Mouse (Mus musculus): Measurements from ENCODE around the gene Myom3. TPM values are rescaled to one million over a fixed set of nuclear protein-coding genes. Genes with fewer than 3 reads are reported as not detected.

Myom3 gene
- polyA plus RNA-seq, 1 experiment from 2014 or later, result not detected

DNA sequence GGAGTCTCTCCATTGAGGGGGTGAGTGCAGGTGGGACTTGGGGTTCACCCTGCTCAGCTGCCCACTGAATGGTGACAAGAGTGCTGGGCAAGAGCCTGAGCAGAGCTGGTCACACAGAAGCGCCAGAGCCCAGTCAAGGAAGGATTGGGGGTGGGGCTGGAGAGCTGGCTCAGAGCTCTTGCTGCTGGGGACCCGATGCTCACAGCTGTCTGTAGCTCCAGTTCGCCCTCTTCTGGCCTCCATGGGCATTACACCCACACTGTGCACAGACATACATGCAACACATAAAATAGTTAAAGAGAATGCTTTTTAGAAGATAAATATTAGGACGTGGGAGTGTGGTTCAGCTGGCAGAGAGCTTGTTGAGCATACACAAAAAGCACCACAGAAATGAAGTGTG, 43.8 kb downstream of the Myom3 start:
- no peak overlapping the region for H3K9ac ChIP-seq (ENCODE audit: low read length)
- no peaks in the 10 kb centered on the region for H3K27me3 ChIP-seq (ENCODE audit: control insufficient read depth, insufficient read depth, low read length)
- 52% methylated on average over 4 of the region's 4 CpGs for WGBS
- ATAC-seq (replicated peaks; ENCODE audit: low FRiP score) (no peak), DNase-seq (ENCODE audit: low spot score) (no peak)
- H3K4me2 ChIP-seq (ENCODE audit: low read depth, low read length, severe bottlenecking), result no peak overlapping the region
- H3K27ac ChIP-seq (ENCODE audit: low read depth, low read length), result no peak overlapping the region
- no peaks in the 10 kb centered on the region for H3K4me1 ChIP-seq (replicated peaks; ENCODE audit: control insufficient read depth, insufficient read depth, low read length)
- no peaks in the 10 kb centered on the region for H3K9me3 ChIP-seq (ENCODE audit: control insufficient read depth, low read length)
- no peak overlapping the region for H3K4me3 ChIP-seq (ENCODE audit: low read depth, low read length)
- no peaks in the 10 kb centered on the region for H3K36me3 ChIP-seq (ENCODE audit: control insufficient read depth, insufficient read depth, low read length)

DNA sequence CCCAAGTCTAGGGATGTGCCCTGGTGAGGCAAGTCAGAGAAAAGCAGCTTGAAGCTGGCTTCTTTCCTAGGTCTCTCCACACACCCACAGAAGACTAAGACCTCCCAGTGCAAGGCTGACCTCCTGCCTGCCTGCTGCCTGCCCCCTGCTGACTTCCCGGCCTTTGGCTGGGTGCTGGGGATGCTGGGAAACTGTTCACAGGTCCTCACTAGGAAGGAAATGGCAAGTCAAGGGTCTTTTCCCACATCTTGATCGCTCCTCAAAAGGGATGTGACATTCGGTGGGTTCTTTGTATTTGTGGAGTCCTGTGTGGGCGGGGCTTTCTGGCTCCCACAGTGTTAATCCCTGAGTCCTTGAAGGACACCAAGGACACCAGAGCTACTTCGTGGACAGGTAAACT, 44.7 kb downstream of the Myom3 start:
- Histone ChIP-seq H3K36me3 (ENCODE audit: control insufficient read depth, insufficient read depth, low read length) (no peaks in the 10 kb centered on the region), H3K4me2 (ENCODE audit: low read depth, low read length, severe bottlenecking) (no peak overlapping the region), H3K9me3 (ENCODE audit: control insufficient read depth, low read length) (no peaks in the 10 kb centered on the region), H3K27me3 (ENCODE audit: control insufficient read depth, insufficient read depth, low read length) (no peaks in the 10 kb centered on the region), H3K4me1 (replicated peaks; ENCODE audit: control insufficient read depth, insufficient read depth, low read length) (no peaks in the 10 kb centered on the region), H3K9ac (ENCODE audit: low read length) (no peak overlapping the region), H3K4me3 (ENCODE audit: low read depth, low read length) (no peak overlapping the region), H3K27ac (ENCODE audit: low read depth, low read length) (no peak overlapping the region)
- DNase-seq (ENCODE audit: low spot score), result no peak
- ATAC-seq (replicated peaks; ENCODE audit: low FRiP score), result no peak
- WGBS, result 83% methylated on average over 5 of the region's 5 CpGs

DNA sequence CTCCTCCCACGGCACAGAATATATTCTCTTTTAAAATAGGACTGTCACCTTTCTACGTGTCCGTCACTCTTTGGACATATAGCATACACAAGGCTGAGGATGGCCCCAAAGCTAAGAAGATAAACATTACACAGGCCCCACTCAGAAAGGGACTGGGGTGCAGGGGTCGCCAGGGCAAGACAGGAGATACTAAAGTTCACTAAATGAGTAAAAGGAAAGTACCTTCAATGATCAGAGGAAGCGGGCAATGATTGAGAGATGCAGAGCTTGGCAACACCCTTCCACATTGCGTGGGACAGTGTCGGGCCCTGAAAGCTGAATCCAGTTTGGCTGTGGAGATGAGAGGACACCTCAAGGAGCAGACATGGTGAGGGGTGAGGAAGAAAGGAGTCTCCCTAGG, 55.4 kb downstream of the Myom3 start:
- 84% methylated on average over 7 of the region's 7 CpGs for WGBS
- no peak for DNase-seq (ENCODE audit: low spot score)
- Histone ChIP-seq H3K27me3 (ENCODE audit: control insufficient read depth, insufficient read depth, low read length) (no peaks in the 10 kb centered on the region), H3K4me1 (replicated peaks; ENCODE audit: control insufficient read depth, insufficient read depth, low read length) (no peaks in the 10 kb centered on the region), H3K9me3 (ENCODE audit: control insufficient read depth, low read length) (no peaks in the 10 kb centered on the region; the same call in 1 of the 2 replicates), H3K36me3 (ENCODE audit: control insufficient read depth, insufficient read depth, low read length) (no peaks in the 10 kb centered on the region), H3K27ac (ENCODE audit: low read depth, low read length) (no peak overlapping the region), H3K9ac (ENCODE audit: low read length) (no peak overlapping the region), H3K4me2 (ENCODE audit: low read depth, low read length, severe bottlenecking) (no peak overlapping the region), H3K4me3 (ENCODE audit: low read depth, low read length) (no peak overlapping the region)
- ATAC-seq (replicated peaks; ENCODE audit: low FRiP score), result no peak

DNA sequence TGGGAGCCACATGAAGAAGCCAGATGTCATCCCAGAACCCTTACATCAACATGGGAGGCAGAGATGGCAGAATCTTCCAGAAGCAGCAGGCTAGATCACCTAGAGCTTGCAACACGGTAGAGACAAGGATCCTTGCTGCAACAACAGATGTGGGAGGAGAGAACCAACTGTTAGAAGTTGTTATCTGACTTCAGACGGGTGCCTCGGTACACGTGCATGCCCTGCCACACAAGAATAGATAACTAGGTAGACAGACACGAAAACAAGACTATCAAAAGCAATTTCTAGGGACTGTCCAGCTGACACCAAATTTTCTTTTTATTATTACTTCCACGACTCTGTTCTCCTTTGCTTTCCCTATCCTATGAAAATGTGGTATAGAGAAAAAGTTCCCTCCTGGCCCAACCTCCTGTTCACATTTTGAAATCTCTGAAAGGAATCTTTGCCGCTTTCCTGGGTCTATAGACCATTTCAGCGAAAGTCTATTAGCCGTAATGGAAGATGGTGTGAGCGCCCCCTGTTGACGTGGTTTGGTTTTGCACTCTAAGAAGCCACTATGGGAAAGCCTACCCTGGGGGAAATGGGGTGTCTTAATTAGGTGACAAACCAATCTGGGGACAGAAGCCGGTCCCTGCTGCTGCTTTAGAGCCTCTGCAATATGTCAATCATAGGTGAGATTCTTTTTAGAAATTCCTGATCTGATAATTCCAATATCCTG, 57.5 kb downstream of the Myom3 start:
- 42% methylated on average over 12 of the region's 12 CpGs for WGBS
- H3K9me3 ChIP-seq (ENCODE audit: control insufficient read depth, low read length), result no peaks in the 10 kb centered on the region; the same call in 1 of the 2 replicates
- no peak overlapping the region for H3K27ac ChIP-seq (ENCODE audit: low read depth, low read length)
- H3K36me3 ChIP-seq (ENCODE audit: control insufficient read depth, insufficient read depth, low read length), result no peaks in the 10 kb centered on the region
- no peaks in the 10 kb centered on the region for H3K4me1 ChIP-seq (replicated peaks; ENCODE audit: control insufficient read depth, insufficient read depth, low read length)
- ATAC-seq (replicated peaks; ENCODE audit: low FRiP score) (no peak), DNase-seq (ENCODE audit: low spot score) (peak; percentile 78)
- H3K4me2 ChIP-seq (ENCODE audit: low read depth, low read length, severe bottlenecking), result no peak overlapping the region
- no peak overlapping the region for H3K4me3 ChIP-seq (ENCODE audit: low read depth, low read length)
- H3K27me3 ChIP-seq (ENCODE audit: control insufficient read depth, insufficient read depth, low read length), result no peaks in the 10 kb centered on the region
- H3K9ac ChIP-seq (ENCODE audit: low read length), result no peak overlapping the region

DNA sequence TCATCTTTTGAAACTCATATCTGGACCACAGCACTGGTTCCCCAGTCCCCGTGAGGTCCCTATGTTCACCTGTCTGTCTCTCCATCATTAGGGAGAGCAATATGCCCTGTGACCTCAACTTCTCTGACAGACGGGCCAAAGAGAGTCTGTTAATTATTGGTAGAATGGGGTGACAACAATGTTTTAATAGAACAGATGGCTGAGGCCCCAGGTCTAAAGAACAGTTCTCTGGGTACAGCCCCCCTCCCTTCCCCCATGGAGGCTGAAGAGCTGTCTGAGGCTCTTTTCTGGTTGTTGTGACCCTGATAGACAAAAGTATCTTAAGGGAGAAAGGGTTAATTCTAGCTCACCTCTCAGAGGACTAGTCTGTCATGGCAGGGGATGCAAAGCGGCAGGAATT, 58.9 kb downstream of the Myom3 start:
- Histone ChIP-seq H3K4me2 (ENCODE audit: low read depth, low read length, severe bottlenecking) (no peak overlapping the region), H3K36me3 (ENCODE audit: control insufficient read depth, insufficient read depth, low read length) (no peaks in the 10 kb centered on the region), H3K4me1 (replicated peaks; ENCODE audit: control insufficient read depth, insufficient read depth, low read length) (no peaks in the 10 kb centered on the region), H3K9ac (ENCODE audit: low read length) (no peak overlapping the region), H3K27ac (ENCODE audit: low read depth, low read length) (no peak overlapping the region), H3K27me3 (ENCODE audit: control insufficient read depth, insufficient read depth, low read length) (no peaks in the 10 kb centered on the region), H3K4me3 (ENCODE audit: low read depth, low read length) (no peak overlapping the region), H3K9me3 (ENCODE audit: control insufficient read depth, low read length) (no peaks in the 10 kb centered on the region; the same call in 1 of the 2 replicates)
- no peak for DNase-seq (ENCODE audit: low spot score)
- 84% methylated on average over 3 of the region's 3 CpGs for WGBS
- ATAC-seq (replicated peaks; ENCODE audit: low FRiP score), result no peak

DNA sequence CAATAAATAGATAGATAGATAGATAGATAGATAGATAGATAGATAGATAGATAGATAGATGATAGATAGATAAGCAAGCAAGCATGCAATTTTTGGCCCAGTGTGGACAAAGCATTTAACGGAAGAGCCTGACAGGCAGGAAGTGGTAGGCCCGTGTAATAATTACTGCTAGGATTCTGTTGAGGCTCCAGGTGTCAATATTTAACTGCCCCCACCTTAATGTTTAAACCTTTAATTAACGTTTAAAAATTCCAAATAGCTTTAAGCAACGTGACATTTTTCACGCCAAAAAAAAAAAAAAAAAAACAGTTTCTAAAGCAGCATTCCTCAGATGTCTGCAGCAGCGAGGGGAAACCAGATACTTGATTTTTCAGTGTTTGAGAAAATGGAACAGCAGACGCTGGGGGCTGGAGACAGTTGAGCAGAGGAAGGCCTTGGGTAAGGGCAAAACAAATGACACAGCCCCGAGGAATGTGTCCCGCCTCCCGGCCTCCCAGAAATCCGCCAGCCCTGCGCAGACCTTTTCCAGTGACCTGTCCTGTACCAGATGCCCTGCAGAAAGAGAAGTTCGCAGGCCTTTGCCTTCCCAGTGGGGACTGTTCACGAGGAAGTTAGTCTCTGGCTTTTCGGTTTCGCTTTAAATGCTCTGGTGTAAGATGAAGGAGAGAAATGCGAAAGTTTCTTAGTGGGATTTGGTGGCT, 60.5 kb downstream of the Myom3 start:
- DNase-seq (ENCODE audit: low spot score) (no peak), ATAC-seq (replicated peaks; ENCODE audit: low FRiP score) (no peak)
- H3K36me3 ChIP-seq (ENCODE audit: control insufficient read depth, insufficient read depth, low read length), result no peaks in the 10 kb centered on the region
- WGBS, result 82% methylated on average over 17 of the region's 17 CpGs
- H3K27ac ChIP-seq (ENCODE audit: low read depth, low read length), result no peak overlapping the region
- H3K4me3 ChIP-seq (ENCODE audit: low read depth, low read length), result no peak overlapping the region
- no peaks in the 10 kb centered on the region for H3K27me3 ChIP-seq (ENCODE audit: control insufficient read depth, insufficient read depth, low read length)
- H3K9ac ChIP-seq (ENCODE audit: low read length), result no peak overlapping the region
- no peaks in the 10 kb centered on the region for H3K4me1 ChIP-seq (replicated peaks; ENCODE audit: control insufficient read depth, insufficient read depth, low read length)
- no peak overlapping the region for H3K4me2 ChIP-seq (ENCODE audit: low read depth, low read length, severe bottlenecking)
- no peaks in the 10 kb centered on the region for H3K9me3 ChIP-seq (ENCODE audit: control insufficient read depth, low read length)

DNA sequence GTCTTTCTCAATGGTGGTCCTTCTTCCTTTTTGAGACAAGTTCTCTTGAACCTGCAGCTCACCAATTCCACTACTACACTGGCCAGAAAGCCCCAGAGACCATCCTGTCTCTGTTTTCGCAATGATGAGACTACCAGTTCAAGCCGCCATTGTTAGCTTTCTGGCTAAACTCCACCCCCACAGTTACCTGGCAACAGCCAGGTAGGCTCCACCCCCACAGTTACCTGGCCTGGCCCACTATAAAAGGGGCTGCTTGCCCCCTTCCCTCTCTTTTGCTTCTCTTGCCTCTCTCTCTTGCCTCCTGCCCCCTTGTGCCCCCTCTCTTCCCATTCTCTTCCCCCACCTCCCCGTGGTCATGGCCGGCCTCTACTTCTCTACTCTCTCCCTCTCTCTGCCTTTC, 62.3 kb downstream of the Myom3 start:
- Histone ChIP-seq H3K4me2 (ENCODE audit: low read depth, low read length, severe bottlenecking) (no peak overlapping the region), H3K36me3 (ENCODE audit: control insufficient read depth, insufficient read depth, low read length) (no peaks in the 10 kb centered on the region), H3K4me3 (ENCODE audit: low read depth, low read length) (no peak overlapping the region), H3K9me3 (ENCODE audit: control insufficient read depth, low read length) (no peaks in the 10 kb centered on the region), H3K4me1 (replicated peaks; ENCODE audit: control insufficient read depth, insufficient read depth, low read length) (no peaks in the 10 kb centered on the region), H3K27ac (ENCODE audit: low read depth, low read length) (no peak overlapping the region), H3K27me3 (ENCODE audit: control insufficient read depth, insufficient read depth, low read length) (no peaks in the 10 kb centered on the region), H3K9ac (ENCODE audit: low read length) (no peak overlapping the region)
- DNase-seq (ENCODE audit: low spot score), result no peak
- ATAC-seq (replicated peaks; ENCODE audit: low FRiP score), result no peak
- 86% methylated on average over 4 of the region's 4 CpGs for WGBS

DNA sequence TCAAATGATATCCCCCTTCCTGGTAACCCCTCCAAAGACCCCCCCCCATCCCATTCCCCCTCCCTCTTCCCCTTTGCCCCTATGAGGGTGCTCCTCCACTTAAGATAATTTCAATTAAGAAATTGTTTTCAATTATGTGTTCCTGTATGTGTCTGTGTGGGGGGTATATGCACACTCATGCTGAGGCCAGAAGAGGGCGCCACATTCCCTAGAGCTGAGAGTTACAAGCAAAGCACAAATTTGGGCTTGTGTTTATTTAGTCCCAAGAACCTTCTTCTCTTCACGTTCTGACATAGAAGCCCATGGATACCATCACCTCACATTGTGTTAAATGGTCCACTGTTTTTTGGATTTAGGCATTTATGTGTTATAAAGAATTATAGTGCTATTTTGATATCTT, 63.8 kb downstream of the Myom3 start:
- Histone ChIP-seq H3K4me1 (replicated peaks; ENCODE audit: control insufficient read depth, insufficient read depth, low read length) (no peaks in the 10 kb centered on the region), H3K9me3 (ENCODE audit: control insufficient read depth, low read length) (no peaks in the 10 kb centered on the region), H3K27ac (ENCODE audit: low read depth, low read length) (no peak overlapping the region), H3K27me3 (ENCODE audit: control insufficient read depth, insufficient read depth, low read length) (no peaks in the 10 kb centered on the region), H3K36me3 (ENCODE audit: control insufficient read depth, insufficient read depth, low read length) (no peaks in the 10 kb centered on the region), H3K4me3 (ENCODE audit: low read depth, low read length) (no peak overlapping the region), H3K4me2 (ENCODE audit: low read depth, low read length, severe bottlenecking) (no peak overlapping the region), H3K9ac (ENCODE audit: low read length) (no peak overlapping the region)
- no peak for ATAC-seq (replicated peaks; ENCODE audit: low FRiP score)
- 75% methylated on average over 2 of the region's 2 CpGs for WGBS
- DNase-seq (ENCODE audit: low spot score), result no peak

DNA sequence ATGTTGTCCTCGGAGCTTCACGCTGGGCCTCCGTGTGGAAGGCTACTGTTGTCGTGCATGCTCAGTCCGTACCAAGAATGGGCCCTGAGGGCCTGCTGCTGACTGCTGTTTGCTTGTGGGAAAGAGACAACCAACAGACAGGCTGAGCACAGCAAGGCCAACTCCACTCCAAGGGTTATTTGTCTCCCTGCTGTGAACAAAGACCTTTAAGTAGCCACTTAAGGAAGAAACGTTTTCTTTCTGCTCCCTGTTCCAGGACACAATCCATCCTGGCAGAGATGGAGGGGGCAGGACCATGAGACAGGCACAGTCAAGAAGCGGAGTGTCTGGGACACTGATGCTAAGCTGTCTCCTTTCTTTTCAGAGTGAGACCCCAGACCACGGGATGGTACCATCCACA, 64.7 kb downstream of the Myom3 start:
- no peak overlapping the region for H3K9ac ChIP-seq (ENCODE audit: low read length)

More for the DNA sequence above, 64.7 kb downstream of the Myom3 start:
- no peak overlapping the region for H3K4me3 ChIP-seq (ENCODE audit: low read depth, low read length)
- no peak for DNase-seq (ENCODE audit: low spot score)
- no peaks in the 10 kb centered on the region for H3K9me3 ChIP-seq (ENCODE audit: control insufficient read depth, low read length)
- 49% methylated on average over 8 of the region's 8 CpGs for WGBS
- H3K27ac ChIP-seq (ENCODE audit: low read depth, low read length), result no peak overlapping the region
- no peaks in the 10 kb centered on the region for H3K27me3 ChIP-seq (ENCODE audit: control insufficient read depth, insufficient read depth, low read length)
- H3K36me3 ChIP-seq (ENCODE audit: control insufficient read depth, insufficient read depth, low read length), result no peaks in the 10 kb centered on the region
- H3K4me1 ChIP-seq (replicated peaks; ENCODE audit: control insufficient read depth, insufficient read depth, low read length), result peaks cover 2% of the 10 kb centered on the region; the same call in 1 of the 2 replicates
- no peak for ATAC-seq (replicated peaks; ENCODE audit: low FRiP score)
- H3K4me2 ChIP-seq (ENCODE audit: low read depth, low read length, severe bottlenecking), result no peak overlapping the region

All from forebrain, embryonic 11.5 days (tissue).